Mouse (Mus musculus) Patski (cell line): ENCODE results near the gene Gm960. TPM values are rescaled to one million over a fixed set of nuclear protein-coding genes. Genes with fewer than 3 reads are reported as not detected.

Experiments used
- ATAC-seq: fragments of 100-300 bp; one replicate; pipeline ENCODE4 v1.8.0; 2021
- CTCF ChIA-PET: fragments of 350-600 bp; sonication (Branson Sonifier 250); formaldehyde crosslinking; loops from one replicate; lab custom pipeline; 2022; ENCODE audit warnings: inconsistent platforms; lab: Charles Lee
- POLR2A ChIA-PET: fragments of 350-600 bp; sonication (Branson Sonifier 250); formaldehyde crosslinking; loops from one replicate; lab custom pipeline; 2022; ENCODE audit warnings: antibody characterized with exemption, inconsistent platforms; lab: Charles Lee
- DNase-seq: peaks from one replicate; pipeline ENCODE4 v3.0.0-alpha.2; 2011; ENCODE audit warnings: low read depth, low spot score
- H3K27me3 ChIP-seq: fragments of 371-371 bp; one replicate; pipeline ENCODE4 v1.5.1; 2021
- CTCF ChIP-seq: fragments of 100-300 bp; IDR thresholded peaks from one replicate; pipeline ENCODE4 v1.5.1; 2021
- in situ Hi-C: fragments of 300-500 bp; cut with MboI; formaldehyde crosslinking; loops from 3 replicates; pipeline ENCODE4 v1.11.1; 2018; ENCODE audit warnings: low pct_unique_long_range_greater_than_20kb, mixed read lengths
- polyA plus RNA-seq: library from polyadenylated mRNA; unstranded; gene quantifications from one replicate; pipeline ENCODE4 v1.2.3, GENCODE M21; 2021

The Gm960 gene
- polyA plus RNA-seq, 1 experiment from 2014 or later = 2.5 TPM

GRCm38 (mm10) chr19:4616546-4616945, 81.9 kb downstream of the Gm960 start:
- CTCF ChIA-PET = interaction anchor here (1.2 to 1.7 kb wide), 2 partner anchors 9 to 176 kb away, joined by 4 read pairs; partner anchors contain the start of gene Rce1
- in situ Hi-C loops = no loop called here
- no peaks in the 10 kb centered on the region for H3K27me3 ChIP-seq
- ATAC-seq (no peak), DNase-seq (no peak)
- TF ChIP-seq CTCF = no peak
- POLR2A ChIA-PET = interaction anchor here (1.3 to 2.4 kb wide), 2 partner anchors 8 to 10 kb away, joined by 3 to 6 read pairs; no protein-coding TSS in a partner anchor

- ChIA-PET CTCF (interaction anchor here (0.7 to 1.7 kb wide), 3 partner anchors 10 to 175 kb away, joined by 4 read pairs; partner anchors contain the start of gene Rce1), POLR2A (interaction anchor here (0.6 to 2.4 kb wide), 2 partner anchors 11 to 602 kb away, joined by 3 to 6 read pairs; no protein-coding TSS in a partner anchor)
- TF ChIP-seq CTCF = no peak
- H3K27me3 ChIP-seq = no peaks in the 10 kb centered on the region
- ATAC-seq (peak; percentile 82), DNase-seq (peak; percentile 68)
- in situ Hi-C loops = no loop called here
Observed at GRCm38 (mm10) chr19:4615151-4616093, 83.0 kb downstream of the Gm960 start, which contains the start of gene Lrfn4. Gene Lrfn4 (minus strand): TSS chr19:4615667.

- ChIA-PET POLR2A (interaction anchor here (2.4 kb wide), 1 partner anchor 12 kb away, joined by 6 read pairs; no protein-coding TSS in a partner anchor), CTCF (no interaction called here)
- in situ Hi-C loops = no loop called here
- no peak for TF ChIP-seq CTCF
- DNase-seq (no peak), ATAC-seq (peak; percentile 2)
- H3K27me3 ChIP-seq = no peaks in the 10 kb centered on the region
Observed at GRCm38 (mm10) chr19:4614305-4615150, 83.9 kb downstream of the Gm960 start.

GRCm38 (mm10) chr19:4613464-4614304, 84.8 kb downstream of the Gm960 start:
- in situ Hi-C loops = no loop called here
- TF ChIP-seq CTCF = no peak
- DNase-seq (no peak), ATAC-seq (no peak)
- ChIA-PET POLR2A (no interaction called here), CTCF (no interaction called here)
- no peaks in the 10 kb centered on the region for H3K27me3 ChIP-seq

GRCm38 (mm10) chr19:4612181-4612961, 86.1 kb downstream of the Gm960 start:
- ATAC-seq = no peak
- in situ Hi-C loops = no loop called here
- ChIA-PET POLR2A (no interaction called here), CTCF (no interaction called here)
- TF ChIP-seq CTCF = no peak
- no peak for DNase-seq
- no peaks in the 10 kb centered on the region for H3K27me3 ChIP-seq

DNA sequence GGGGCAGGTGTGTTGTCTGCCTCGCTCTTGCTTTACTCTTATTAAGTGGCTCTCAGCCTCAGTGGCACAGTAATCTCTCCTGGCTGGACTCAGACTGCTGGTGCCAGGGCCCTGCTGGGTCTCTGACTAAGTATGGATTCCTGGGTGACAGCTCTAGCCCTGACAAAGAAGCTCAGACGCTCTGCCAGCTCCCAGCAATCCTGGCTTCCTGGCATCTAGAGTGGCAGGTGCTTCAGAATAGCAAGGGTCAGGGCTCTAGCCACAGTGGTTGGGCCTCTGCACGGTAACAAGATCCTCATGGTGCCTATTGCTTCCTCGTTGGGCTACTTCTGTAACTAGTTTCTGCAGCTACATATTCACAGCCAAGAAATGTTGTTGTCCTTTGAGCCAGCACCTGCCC, 88.4 kb downstream of the Gm960 start:
- no peak for TF ChIP-seq CTCF
- ATAC-seq (no peak), DNase-seq (no peak)
- ChIA-PET POLR2A (no interaction called here), CTCF (interaction anchor here (0.8 to 1.2 kb wide), 2 partner anchors 11 to 24 kb away, joined by 3 read pairs; no protein-coding TSS in a partner anchor)
- in situ Hi-C loops = no loop called here
- no peaks in the 10 kb centered on the region for H3K27me3 ChIP-seq

DNA sequence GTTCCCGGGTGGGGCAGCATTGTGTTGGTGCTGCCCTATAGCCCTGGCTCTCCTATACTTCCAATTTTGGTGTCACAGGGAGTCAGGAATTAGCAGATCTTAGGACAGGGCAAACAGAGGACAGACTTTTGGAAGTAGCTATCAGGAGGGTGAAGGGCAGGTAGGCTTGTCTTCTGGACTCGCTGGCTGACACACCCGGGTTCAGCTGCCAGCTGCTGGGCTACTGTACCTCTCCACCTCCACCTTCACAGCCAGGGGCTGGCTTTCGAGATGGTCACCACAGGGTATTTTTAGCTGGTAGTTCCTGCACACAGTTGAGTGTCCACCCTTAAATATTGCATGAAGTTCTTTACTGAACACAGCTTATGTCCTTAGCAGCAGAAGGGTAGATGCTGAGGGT, 90.0 kb downstream of the Gm960 start:
- TF ChIP-seq CTCF = no peak
- H3K27me3 ChIP-seq = no peaks in the 10 kb centered on the region
- ChIA-PET POLR2A (no interaction called here), CTCF (interaction anchor here (1.0 kb wide), 1 partner anchor 111 kb away, joined by 3 read pairs; no protein-coding TSS in a partner anchor)
- DNase-seq (no peak), ATAC-seq (no peak)
- in situ Hi-C loops = no loop called here

DNA sequence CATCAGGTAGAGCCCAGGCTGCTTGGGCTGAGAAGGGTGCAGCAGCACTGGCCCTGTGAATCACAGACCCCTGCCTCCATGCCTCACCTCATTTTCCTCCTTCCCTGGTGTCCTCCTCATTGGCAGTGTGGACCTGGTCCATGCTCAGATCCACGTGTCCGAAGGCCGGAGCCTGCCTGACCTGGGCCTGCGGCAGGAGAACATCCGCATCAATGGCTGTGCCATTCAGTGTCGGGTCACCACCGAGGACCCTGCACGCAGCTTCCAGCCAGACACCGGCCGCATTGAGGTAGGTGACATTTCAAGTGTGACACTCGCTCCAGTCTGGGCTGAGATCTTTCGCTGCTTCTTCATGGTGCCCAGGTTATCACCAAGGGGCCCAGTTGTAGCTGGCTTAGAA, 91.1 kb downstream of the Gm960 start:
- ChIA-PET CTCF (no interaction called here), POLR2A (interaction anchor here (0.6 kb wide), 1 partner anchor 171 kb away, joined by 4 read pairs; no protein-coding TSS in a partner anchor)
- no peaks in the 10 kb centered on the region for H3K27me3 ChIP-seq
- no peak for TF ChIP-seq CTCF
- in situ Hi-C loops = no loop called here
- ATAC-seq (no peak), DNase-seq (no peak)

- no peak for DNase-seq
- TF ChIP-seq CTCF = no peak
- no peaks in the 10 kb centered on the region for H3K27me3 ChIP-seq
- ChIA-PET POLR2A (interaction anchor here (0.7 kb wide), 1 partner anchor 21 kb away, joined by 4 read pairs; no protein-coding TSS in a partner anchor), CTCF (no interaction called here)
- in situ Hi-C loops = no loop called here
- ATAC-seq = no peak
Observed at GRCm38 (mm10) chr19:4605654-4606053, 92.8 kb downstream of the Gm960 start.
